Mouse (Mus musculus) megakaryocyte, embryonic 14.5 days (primary cell): ENCODE data around the gene Dcaf4.

ENCODE experiments used
- FLI1 ChIP-seq: IDR thresholded peaks from 2 replicates; pipeline ENCODE4 v1.6.1; 2012; ENCODE audit warnings: low read length, inconsistent platforms, mixed read lengths
- GATA1 ChIP-seq: IDR thresholded peaks from 3 replicates; pipeline ENCODE4 v1.6.1; 2012; ENCODE audit warnings: mixed read lengths, low read length, inconsistent platforms, borderline replicate concordance

DNA sequence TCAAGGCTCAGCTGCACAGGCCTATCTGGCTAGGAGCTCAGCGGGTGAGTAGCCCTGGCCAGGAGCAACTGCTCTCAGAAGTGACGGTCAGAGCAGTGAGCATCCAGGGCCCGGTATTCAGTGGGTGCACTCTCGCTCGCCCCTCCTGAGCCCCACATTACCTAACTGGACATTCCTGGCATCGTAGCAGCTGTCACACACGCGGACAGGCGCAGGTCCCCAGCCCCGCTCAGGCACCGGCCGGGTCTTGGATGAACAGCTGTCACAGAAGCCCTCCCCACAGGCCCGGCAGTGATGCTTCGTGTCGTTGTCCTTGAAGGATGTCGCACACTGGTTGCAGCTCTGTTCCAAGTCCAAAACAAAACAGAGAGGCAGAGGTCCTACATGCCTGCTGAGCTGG, 31.0 kb downstream of the Dcaf4 start:
- no peak for TF ChIP-seq GATA1
- TF ChIP-seq FLI1 = no peak
